Mouse (Mus musculus): Measurements from ENCODE around the gene Plce1.
A peak's percentile ranks its signal among the peaks of the same experiment; 100 is the strongest.
"Not testable (repeated sequence)": the region's sequence is repeated elsewhere in the genome, so short reads cannot be mapped to it uniquely, and the experiment has no call there.

- TF ChIP-seq CTCF (conservative IDR thresholded peaks at IDR 0.05; ENCODE audit: insufficient read depth, insufficient read length, low read depth, low read length): peak; percentile 33; the same call in 1 of the 2 replicates
- not testable (repeated sequence) for TF ChIP-seq POLR2A (IDR thresholded peaks at IDR 0.05; ENCODE audit: low read depth, low read length)
These were observed 161.6 kb downstream of the Plce1 start for GRCm38 (mm10) chr19:38642515-38642914.

Data from kidney, adult 2 months (tissue).